Mouse (Mus musculus): ENCODE results near the gene Pdxk. TPM values are rescaled to one million over a fixed set of nuclear protein-coding genes. Genes with fewer than 3 reads are reported as not detected.

Pdxk gene
- polyA plus RNA-seq, 1 experiment from 2014 or later, result 23.4 TPM

DNA sequence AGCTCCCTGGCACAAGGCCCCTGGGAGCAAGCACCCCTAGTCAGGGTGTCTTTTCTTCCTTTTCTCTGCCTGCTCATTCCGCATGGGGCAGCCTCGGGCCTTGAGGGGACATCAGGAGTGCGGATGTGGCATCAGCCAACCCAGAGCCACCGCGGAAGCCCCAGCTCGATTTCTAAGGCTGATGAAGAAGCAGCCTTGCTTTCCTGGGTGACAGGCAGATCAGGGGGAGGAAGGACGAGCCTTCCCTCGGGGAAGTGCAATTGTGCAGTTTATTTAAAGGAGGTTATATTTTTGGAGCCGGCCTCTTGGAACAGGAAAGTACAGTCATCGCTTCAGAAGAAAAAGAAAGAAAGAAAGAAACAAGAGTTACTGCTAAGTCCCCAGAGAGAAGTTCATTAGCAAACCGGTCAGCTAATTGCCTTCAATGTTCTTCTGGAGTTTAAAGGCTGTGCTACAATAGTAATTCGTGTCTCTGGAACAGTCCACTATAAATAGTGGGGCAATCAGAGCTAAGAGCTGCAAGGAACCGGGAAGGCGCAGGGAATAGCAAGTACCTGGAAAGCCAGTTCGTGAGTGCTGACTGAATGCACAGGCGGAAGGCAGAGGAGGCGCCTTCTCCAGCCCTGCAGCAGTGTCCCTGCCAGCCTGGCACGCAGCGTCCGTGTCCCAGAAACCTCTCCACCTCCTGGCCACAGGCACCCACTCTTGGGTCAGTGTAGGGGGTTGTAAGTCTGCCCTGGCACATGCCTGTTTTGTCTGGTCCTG lies 76.4 kb downstream of the Pdxk start:
- Histone ChIP-seq H3K36me3 (no peaks in the 10 kb centered on the region), H3K4me3 (replicated peaks) (no peak overlapping the region), H3K9ac (no peak overlapping the region), H3K4me2 (replicated peaks) (no peak overlapping the region), H3K27ac (no peak overlapping the region), H3K9me3 (no peaks in the 10 kb centered on the region), H3K4me1 (replicated peaks) (peaks cover 2% of the 10 kb centered on the region; the same call in 1 of the 2 replicates), H3K27me3 (replicated peaks) (peaks cover 24% of the 10 kb centered on the region)
- WGBS, result 58% methylated on average over 20 of the region's 20 CpGs
- no peak for ATAC-seq

Other genes with a start within 250 kb of the Pdxk start
- gene Trappc10, start 220.3 kb downstream of the Pdxk start, polyA plus RNA-seq (2015; fragmentation: Nextera tagmentation; extraction: Ambion mirVana), result 17.3 and 17.6 TPM in 2 replicates
- 58.2 and 70.6 TPM in 2 replicates for gene Agpat3, start 112.5 kb downstream of the Pdxk start, polyA plus RNA-seq (2015; fragmentation: Nextera tagmentation; extraction: Ambion mirVana)
- gene Rrp1, start 51.9 kb downstream of the Pdxk start, polyA plus RNA-seq (2015; fragmentation: Nextera tagmentation; extraction: Ambion mirVana), result 268 and 277 TPM in 2 replicates
- 270 and 290 TPM in 2 replicates for gene Cstb, start 39.3 kb downstream of the Pdxk start, polyA plus RNA-seq (2015; fragmentation: Nextera tagmentation; extraction: Ambion mirVana)
- gene Olfr1358, start 52.5 kb upstream of the Pdxk start, polyA plus RNA-seq (2015; fragmentation: Nextera tagmentation; extraction: Ambion mirVana), result not detected in 2 replicates
- 59.4 and 63.9 TPM in 2 replicates for gene Ilvbl, start 109.4 kb upstream of the Pdxk start, polyA plus RNA-seq (2015; fragmentation: Nextera tagmentation; extraction: Ambion mirVana)
- 12.7 and 13.9 TPM in 2 replicates for gene Syde1, start 127.0 kb upstream of the Pdxk start, polyA plus RNA-seq (2015; fragmentation: Nextera tagmentation; extraction: Ambion mirVana)
- not detected in 2 replicates for gene Olfr1357, start 153.1 kb upstream of the Pdxk start, polyA plus RNA-seq (2015; fragmentation: Nextera tagmentation; extraction: Ambion mirVana)

Data from intestine, embryonic 15.5 days (tissue).